Mouse (Mus musculus) left cerebral cortex, adult 18-20 months (tissue): ENCODE measurements at regions not wholly inside any gene's neighbourhood (a gene's known extent, or its start where the extent isn't known, plus 50 kb on each side); places are given as distances from the start of the nearest gene placed in this dataset.
A peak's percentile ranks its signal among the peaks of the same experiment; 100 is the strongest.

Source experiments
- DNase-seq, 2 experiments: peaks; one replicate each; pipeline ENCODE4 v3.0.0; 2021 to 2022; ENCODE audit warnings: low spot score in 2 of 2, mixed read lengths in 1 of 2

GRCm38 (mm10) chr16:30118876-30119275 lies 54.7 kb downstream of the Hes1 start:
- no peak for DNase-seq

- DNase-seq = no peak
These were observed 56.4 kb downstream of the Hes1 start for GRCm38 (mm10) chr16:30120330-30121265.

- DNase-seq = no peak
These were observed 57.4 kb downstream of the Hes1 start for GRCm38 (mm10) chr16:30121596-30121995.

GRCm38 (mm10) chr16:30122211-30123070 lies 58.3 kb downstream of the Hes1 start:
- no peak for DNase-seq

GRCm38 (mm10) chr16:30127015-30127414 lies 62.8 kb downstream of the Hes1 start:
- no peak for DNase-seq

- DNase-seq = no peak
These were observed 64.6 kb downstream of the Hes1 start for GRCm38 (mm10) chr16:30128787-30129186.

GRCm38 (mm10) chr16:30129218-30130112 lies 65.3 kb downstream of the Hes1 start:
- DNase-seq = no peak

GRCm38 (mm10) chr16:30130113-30130471 lies 65.9 kb downstream of the Hes1 start:
- no peak for DNase-seq

- no peak for DNase-seq
These were observed 67.9 kb downstream of the Hes1 start for GRCm38 (mm10) chr16:30132086-30132485.

GRCm38 (mm10) chr16:30134642-30135165 lies 70.5 kb downstream of the Hes1 start:
- no peak for DNase-seq

- no peak for DNase-seq
These were observed 72.7 kb downstream of the Hes1 start for GRCm38 (mm10) chr16:30136849-30137248.

- DNase-seq = no peak
These were observed 73.6 kb downstream of the Hes1 start for GRCm38 (mm10) chr16:30137812-30138211.

- no peak for DNase-seq
These were observed 80.8 kb downstream of the Hes1 start for GRCm38 (mm10) chr16:30144818-30145464.

GRCm38 (mm10) chr16:30145465-30146207 lies 81.5 kb downstream of the Hes1 start:
- peak; percentile 9 to 20 for DNase-seq

GRCm38 (mm10) chr16:30146208-30146525 lies 82.0 kb downstream of the Hes1 start:
- no peak for DNase-seq

GRCm38 (mm10) chr16:30147296-30147695 lies 83.1 kb downstream of the Hes1 start:
- DNase-seq = peak in 1 of 2 experiments; percentile 20

GRCm38 (mm10) chr16:30151104-30151503 lies 86.9 kb downstream of the Hes1 start:
- no peak for DNase-seq

GRCm38 (mm10) chr16:30155070-30155469 lies 90.9 kb downstream of the Hes1 start:
- DNase-seq = no peak

- no peak for DNase-seq
These were observed 91.5 kb downstream of the Hes1 start for GRCm38 (mm10) chr16:30155486-30156246.
